Mouse (Mus musculus) neural tube, embryonic 15.5 days (tissue): Measurements from ENCODE around the gene Rnf212b. TPM values are rescaled to one million over a fixed set of nuclear protein-coding genes. Genes with fewer than 3 reads are reported as not detected.

ENCODE experiments used
- ATAC-seq: fragments of 200-750 bp; cut with Nextera tagmentation; 2 replicates; pipeline ENCODE4 v1.8.0; 2017; ENCODE audit warnings: mild to moderate bottlenecking, moderate TSS enrichment, moderate library complexity; ENCODE audit not compliant: low FRiP score
- H3K27ac ChIP-seq: fragments of 300-500 bp; sonication (generic); replicated peaks from 2 replicates; pipeline ENCODE4 v1.5.1; 2015; ENCODE audit warnings: mild to moderate bottlenecking, inconsistent platforms
- H3K27me3 ChIP-seq: fragments of 300-500 bp; sonication (generic); replicated peaks from 2 replicates; pipeline ENCODE4 v1.6.1; 2015; ENCODE audit warnings: inconsistent platforms
- H3K36me3 ChIP-seq: fragments of 300-500 bp; sonication (generic); 2 replicates; pipeline ENCODE4 v1.6.1; 2015; ENCODE audit warnings: inconsistent platforms
- H3K4me1 ChIP-seq: fragments of 300-500 bp; sonication (generic); 2 replicates; pipeline ENCODE4 v1.6.1; 2015; ENCODE audit warnings: inconsistent platforms
- H3K4me2 ChIP-seq: fragments of 300-500 bp; sonication (generic); 2 replicates; pipeline ENCODE4 v1.6.1; 2015; ENCODE audit warnings: inconsistent platforms, mild to moderate bottlenecking, moderate library complexity
- H3K4me3 ChIP-seq: fragments of 300-500 bp; sonication (generic); replicated peaks from 2 replicates; pipeline ENCODE4 v1.5.1; 2015; ENCODE audit warnings: mild to moderate bottlenecking, inconsistent platforms
- H3K9ac ChIP-seq: fragments of 300-500 bp; sonication (generic); replicated peaks from 2 replicates; pipeline ENCODE4 v1.6.1; 2015; ENCODE audit warnings: mild to moderate bottlenecking, inconsistent platforms
- H3K9me3 ChIP-seq: fragments of 300-500 bp; sonication (generic); replicated peaks from 2 replicates; pipeline ENCODE4 v1.6.1; 2016; ENCODE audit warnings: inconsistent platforms
- WGBS: fragments of 180-500 bp; shearing (Covaris S2); methylation state at CpG from one replicate; pipeline ENCODE4 v1.1.7; 2015; ENCODE audit warnings: mixed read lengths; 5-methylcytosine and 5-hydroxymethylcytosine counted together
- polyA plus RNA-seq: library from polyadenylated mRNA; unstranded; fragments of >200 nt; fragmentation: Nextera tagmentation; extraction: Ambion mirVana; gene quantifications from 2 replicates; pipeline ENCODE4 v1.2.1, GENCODE M21; 2015

The Rnf212b gene
- polyA plus RNA-seq, 1 experiment from 2014 or later: 0.19 TPM

DNA sequence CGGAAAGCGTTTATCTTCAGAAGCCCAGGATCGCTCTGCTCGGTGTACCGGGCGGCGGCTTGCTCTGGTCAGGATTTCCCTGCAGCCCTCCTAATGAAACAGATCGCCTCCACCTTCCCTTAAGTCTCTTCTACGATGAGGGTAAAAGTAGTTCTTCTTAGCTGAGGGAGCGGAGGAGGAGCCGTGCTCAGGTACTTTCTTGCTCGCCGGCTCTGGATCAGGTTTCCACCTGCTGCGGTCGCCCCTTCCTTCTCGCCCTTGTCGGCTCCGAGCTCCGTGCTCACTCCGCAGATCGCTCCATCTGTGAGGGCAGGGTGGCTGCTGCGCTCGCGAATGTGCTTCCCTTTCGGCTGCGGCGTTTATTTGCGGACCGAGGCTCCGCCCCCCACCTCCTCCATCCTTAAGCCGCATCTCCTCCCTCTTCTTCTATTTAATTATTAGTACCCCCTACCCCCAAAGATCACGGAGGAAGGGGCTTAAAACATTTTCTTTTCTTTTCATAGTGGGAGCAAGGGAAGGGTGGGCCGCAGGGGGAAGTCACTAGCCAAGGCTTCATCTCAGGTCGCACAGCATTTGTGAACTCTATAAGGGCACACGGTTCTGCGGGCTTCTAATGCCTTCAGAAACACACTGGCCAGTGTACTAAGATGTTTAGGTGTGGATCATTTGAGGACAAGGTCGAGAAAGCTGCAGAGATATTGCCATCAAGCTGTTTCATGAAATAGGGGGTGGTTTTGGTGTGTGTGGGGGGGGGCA lies 32.2 kb upstream of the Rnf212b start, which contains the start of gene Slc7a8:
Slc7a8 (minus strand) TSS at position 337 of the 756 bp plus-strand sequence.
- ATAC-seq: peak; percentile 88
- H3K4me3 ChIP-seq: peak within 1 kb of the TSS; percentile 61
- 2% methylated on average over 36 of the region's 37 CpGs for WGBS
- peak within 1 kb of the TSS; percentile 63 for H3K9ac ChIP-seq
- no peaks in the 10 kb centered on the region for H3K9me3 ChIP-seq
- H3K4me1 ChIP-seq: peaks cover 26% of the 10 kb centered on the region
- H3K36me3 ChIP-seq: no peaks in the 10 kb centered on the region
- peak within 1 kb of the TSS; percentile 83 for H3K4me2 ChIP-seq
- H3K27ac ChIP-seq: peak within 1 kb of the TSS; percentile 85
- no peaks in the 10 kb centered on the region; the same call in 1 of the 2 replicates for H3K27me3 ChIP-seq

DNA sequence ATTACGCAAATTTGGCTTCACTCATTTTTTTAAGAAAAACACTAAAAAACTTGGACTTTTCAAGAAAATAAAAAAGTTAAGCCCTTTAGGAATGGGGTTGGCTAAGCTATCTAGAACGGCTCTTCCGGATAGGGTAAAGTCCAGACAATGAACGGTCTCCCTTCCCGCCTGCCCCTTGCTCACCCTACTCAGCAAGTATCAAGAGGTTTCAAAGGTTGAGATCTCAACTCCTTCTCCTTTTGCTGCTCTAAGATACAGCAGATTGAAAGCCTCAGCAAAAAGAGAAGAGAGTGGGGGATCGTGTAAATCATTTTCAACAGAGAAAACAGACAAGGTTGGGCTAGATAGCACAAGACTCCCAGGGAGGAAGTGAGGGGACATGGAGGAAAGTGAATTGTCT lies 31.0 kb upstream of the Rnf212b start:
- 87% methylated on average over 6 of the region's 6 CpGs for WGBS
- Histone ChIP-seq H3K27me3 (no peaks in the 10 kb centered on the region; the same call in 1 of the 2 replicates), H3K36me3 (no peaks in the 10 kb centered on the region), H3K9me3 (no peaks in the 10 kb centered on the region), H3K4me3 (no peak overlapping the region), H3K4me2 (no peak overlapping the region), H3K27ac (no peak overlapping the region), H3K9ac (no peak overlapping the region), H3K4me1 (peaks cover 26% of the 10 kb centered on the region)
- ATAC-seq: no peak

DNA sequence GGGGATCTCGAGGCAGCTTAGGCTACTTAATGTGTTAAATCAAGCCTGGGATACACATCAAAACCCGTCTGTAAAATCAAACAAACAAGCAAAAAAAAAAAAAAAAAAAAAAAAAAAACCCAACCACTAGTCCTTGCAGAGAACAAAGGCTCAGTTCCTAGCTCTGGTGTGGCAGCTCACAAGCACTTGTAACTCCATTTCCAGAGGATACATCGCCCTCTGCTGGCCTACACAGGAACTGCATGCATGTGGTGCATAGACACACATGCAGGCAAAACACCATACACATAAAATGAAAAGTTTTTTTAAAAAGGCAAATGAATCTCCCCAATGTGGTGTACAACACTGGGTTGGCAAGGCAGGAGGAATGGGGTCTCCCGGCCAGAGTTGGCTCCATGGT lies 28.0 kb upstream of the Rnf212b start:
- WGBS: 55% methylated on average over 4 of the region's 4 CpGs
- no peak for ATAC-seq
- Histone ChIP-seq H3K27ac (no peak overlapping the region), H3K27me3 (no peaks in the 10 kb centered on the region), H3K9ac (no peak overlapping the region), H3K36me3 (no peaks in the 10 kb centered on the region), H3K4me3 (no peak overlapping the region), H3K4me2 (no peak overlapping the region), H3K9me3 (no peaks in the 10 kb centered on the region), H3K4me1 (peaks cover 14% of the 10 kb centered on the region; the same call in 1 of the 2 replicates)

- H3K4me1 ChIP-seq: peaks cover 12% of the 10 kb centered on the region; the same call in 1 of the 2 replicates
- no peak overlapping the region for H3K4me3 ChIP-seq
- 60% methylated on average over 10 of the region's 10 CpGs for WGBS
- H3K36me3 ChIP-seq: no peaks in the 10 kb centered on the region
- no peak overlapping the region for H3K4me2 ChIP-seq
- H3K27ac ChIP-seq: no peak overlapping the region
- no peaks in the 10 kb centered on the region for H3K9me3 ChIP-seq
- H3K9ac ChIP-seq: no peak overlapping the region
- H3K27me3 ChIP-seq: no peaks in the 10 kb centered on the region
- ATAC-seq: no peak
These were observed 27.5 kb upstream of the Rnf212b start for GRCm38 (mm10) chr14:54786489-54786888.

DNA sequence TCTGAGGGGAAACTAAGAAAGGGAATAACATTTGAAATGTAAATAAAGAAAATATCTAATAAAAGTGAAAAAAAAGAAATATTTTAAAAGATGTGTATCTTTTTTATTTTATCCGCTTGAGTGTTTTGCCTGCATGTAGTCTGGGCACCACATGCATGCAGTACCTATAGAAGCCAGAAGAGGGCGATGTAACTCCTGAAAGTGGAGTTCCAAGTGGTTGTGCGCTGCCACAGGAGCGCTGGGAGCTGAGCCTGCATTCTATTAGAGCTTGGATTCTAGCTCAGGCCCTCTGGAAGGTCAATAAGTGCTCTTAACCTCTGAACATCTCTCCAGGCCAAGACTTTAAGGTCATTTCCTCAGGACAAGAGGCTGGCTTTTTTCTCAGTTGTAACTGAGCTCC lies 26.7 kb upstream of the Rnf212b start:
- no peak overlapping the region for H3K4me3 ChIP-seq
- peaks cover 5% of the 10 kb centered on the region; the same call in 1 of the 2 replicates for H3K4me1 ChIP-seq
- no peak for ATAC-seq
- no peaks in the 10 kb centered on the region for H3K9me3 ChIP-seq
- H3K36me3 ChIP-seq: no peaks in the 10 kb centered on the region
- no peak overlapping the region for H3K4me2 ChIP-seq
- H3K9ac ChIP-seq: no peak overlapping the region
- H3K27me3 ChIP-seq: no peaks in the 10 kb centered on the region
- H3K27ac ChIP-seq: no peak overlapping the region
- WGBS: 56% methylated on average over 4 of the region's 4 CpGs

DNA sequence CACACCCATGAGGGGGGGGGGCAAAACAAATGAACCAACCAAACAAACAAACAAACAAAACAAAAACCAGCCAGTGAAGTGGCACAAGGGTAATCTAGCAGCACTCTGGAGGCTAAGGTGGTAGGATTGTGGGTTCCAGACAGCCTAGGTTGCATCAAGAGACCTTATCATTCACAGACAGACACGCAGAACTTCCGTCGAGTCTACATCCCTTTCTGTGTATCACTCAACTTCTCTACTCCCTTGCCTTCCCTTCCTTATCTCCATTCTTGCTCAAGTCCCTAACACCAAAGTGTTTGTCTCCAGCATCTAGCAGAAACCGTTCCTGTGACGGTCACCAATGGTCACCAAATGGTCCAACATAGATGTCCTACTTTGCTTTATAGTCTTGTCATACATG lies 25.7 kb upstream of the Rnf212b start:
- Histone ChIP-seq H3K9me3 (no peaks in the 10 kb centered on the region), H3K9ac (no peak overlapping the region), H3K4me2 (no peak overlapping the region), H3K27ac (no peak overlapping the region), H3K4me3 (no peak overlapping the region), H3K27me3 (no peaks in the 10 kb centered on the region), H3K4me1 (peaks cover 3% of the 10 kb centered on the region; the same call in 1 of the 2 replicates), H3K36me3 (no peaks in the 10 kb centered on the region)
- no peak for ATAC-seq
- WGBS: 94% methylated on average over 5 of the region's 5 CpGs

DNA sequence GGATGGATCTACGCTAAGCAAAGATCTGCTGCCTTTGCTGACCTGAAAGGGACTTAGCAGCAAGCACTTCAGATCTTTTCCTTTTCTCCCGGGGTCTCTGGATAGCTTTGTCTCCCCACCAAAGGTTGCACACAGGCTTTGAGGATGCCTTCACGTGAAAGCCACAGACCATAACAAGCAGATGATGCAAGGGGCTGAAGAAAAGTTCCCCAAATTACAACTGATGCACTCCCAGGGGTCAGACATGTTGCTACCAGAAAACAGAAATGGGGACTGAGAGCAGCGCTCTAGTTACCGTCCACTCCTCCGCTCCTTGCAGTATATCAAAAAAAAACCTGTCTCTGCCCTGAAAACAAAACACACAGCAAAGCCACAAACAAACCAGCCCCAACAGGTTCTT lies 21.8 kb upstream of the Rnf212b start:
- Histone ChIP-seq H3K4me1 (no peaks in the 10 kb centered on the region), H3K27ac (no peak overlapping the region), H3K36me3 (no peaks in the 10 kb centered on the region), H3K9ac (no peak overlapping the region), H3K4me3 (no peak overlapping the region), H3K9me3 (no peaks in the 10 kb centered on the region), H3K4me2 (no peak overlapping the region), H3K27me3 (no peaks in the 10 kb centered on the region)
- 78% methylated on average over 6 of the region's 6 CpGs for WGBS
- ATAC-seq: no peak

- 73% methylated on average over 1 of the region's 1 CpGs for WGBS
- Histone ChIP-seq H3K4me2 (no peak overlapping the region), H3K27ac (no peak overlapping the region), H3K9ac (no peak overlapping the region), H3K27me3 (no peaks in the 10 kb centered on the region), H3K36me3 (no peaks in the 10 kb centered on the region), H3K4me1 (no peaks in the 10 kb centered on the region), H3K4me3 (no peak overlapping the region), H3K9me3 (no peaks in the 10 kb centered on the region)
- ATAC-seq: no peak
These were observed 20.6 kb upstream of the Rnf212b start for GRCm38 (mm10) chr14:54793351-54793750.

DNA sequence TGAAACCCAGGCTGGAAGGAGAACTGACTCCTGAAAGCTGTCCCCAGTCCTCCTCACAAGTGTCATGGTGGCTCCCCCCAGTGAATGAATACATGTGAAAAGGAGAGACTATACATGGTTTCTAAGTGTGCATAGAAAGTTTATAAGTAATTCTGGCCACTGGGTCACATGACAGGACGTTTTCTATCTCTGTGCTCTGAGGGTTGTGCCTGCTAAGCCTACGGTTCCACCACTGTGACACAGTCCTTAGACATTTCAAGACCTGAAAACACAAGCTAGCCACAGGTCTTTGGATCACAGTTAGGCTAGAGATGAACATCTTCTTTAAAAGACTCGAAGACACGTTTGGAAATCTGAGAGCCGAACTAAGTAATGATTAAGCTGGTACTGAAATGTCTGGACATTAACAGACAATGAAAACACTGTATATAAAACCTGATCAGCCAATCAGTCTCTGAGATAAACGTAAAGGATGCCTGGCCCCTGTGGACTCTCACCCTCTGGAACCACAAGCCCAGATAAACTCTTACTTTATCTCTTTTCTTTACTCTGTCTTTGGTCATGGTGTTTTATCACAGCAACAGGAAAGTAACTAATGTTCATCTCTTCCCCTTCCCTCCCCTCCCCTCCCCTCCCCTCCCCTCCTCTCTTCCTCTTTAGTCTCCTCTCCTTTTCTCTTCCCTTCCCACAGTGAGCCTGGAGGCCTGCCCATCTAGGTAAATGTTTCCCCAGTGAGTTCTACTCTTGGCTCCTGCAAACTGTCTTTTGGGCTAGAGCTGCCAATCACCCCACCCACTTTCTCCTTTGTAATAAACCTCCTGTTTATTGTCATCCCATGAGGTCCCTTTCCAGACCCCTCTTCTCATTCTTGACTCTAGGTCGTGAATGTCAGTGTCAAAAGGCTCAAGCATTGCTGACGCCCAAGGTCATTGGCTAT lies 19.8 kb upstream of the Rnf212b start:
- Histone ChIP-seq H3K4me1 (no peaks in the 10 kb centered on the region), H3K9me3 (no peaks in the 10 kb centered on the region), H3K4me3 (no peak overlapping the region), H3K27ac (no peak overlapping the region), H3K36me3 (no peaks in the 10 kb centered on the region), H3K27me3 (no peaks in the 10 kb centered on the region), H3K9ac (no peak overlapping the region), H3K4me2 (no peak overlapping the region)
- ATAC-seq: no peak
- 81% methylated on average over 8 of the region's 8 CpGs for WGBS

- Histone ChIP-seq H3K27ac (no peak overlapping the region), H3K4me3 (no peak overlapping the region), H3K27me3 (no peaks in the 10 kb centered on the region), H3K36me3 (no peaks in the 10 kb centered on the region), H3K4me2 (no peak overlapping the region), H3K9ac (no peak overlapping the region), H3K9me3 (no peaks in the 10 kb centered on the region), H3K4me1 (no peaks in the 10 kb centered on the region)
- ATAC-seq: no peak
- 89% methylated on average over 1 of the region's 1 CpGs for WGBS
These were observed 18.0 kb upstream of the Rnf212b start for GRCm38 (mm10) chr14:54795901-54796300.

DNA sequence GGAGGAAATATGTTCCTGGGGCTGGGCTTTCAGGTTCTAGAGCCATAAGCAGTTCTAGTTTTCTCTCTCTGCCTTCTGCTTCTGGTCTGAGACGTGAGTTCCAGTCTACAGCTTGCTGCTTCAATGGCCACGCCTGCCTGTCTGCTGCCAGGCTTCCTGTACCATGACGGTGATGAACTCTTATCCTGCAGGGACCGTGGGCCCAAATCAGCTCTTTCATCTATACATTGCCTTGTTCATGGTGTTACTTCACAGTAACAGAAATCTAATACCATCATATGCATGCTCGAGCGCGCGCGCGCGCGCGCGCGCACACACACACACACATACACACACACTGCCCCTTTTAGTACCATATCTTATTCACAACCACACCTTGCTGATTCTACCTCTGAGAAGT lies 17.2 kb upstream of the Rnf212b start:
- no peaks in the 10 kb centered on the region for H3K4me1 ChIP-seq
- WGBS: 95% methylated on average over 15 of the region's 15 CpGs

DNA sequence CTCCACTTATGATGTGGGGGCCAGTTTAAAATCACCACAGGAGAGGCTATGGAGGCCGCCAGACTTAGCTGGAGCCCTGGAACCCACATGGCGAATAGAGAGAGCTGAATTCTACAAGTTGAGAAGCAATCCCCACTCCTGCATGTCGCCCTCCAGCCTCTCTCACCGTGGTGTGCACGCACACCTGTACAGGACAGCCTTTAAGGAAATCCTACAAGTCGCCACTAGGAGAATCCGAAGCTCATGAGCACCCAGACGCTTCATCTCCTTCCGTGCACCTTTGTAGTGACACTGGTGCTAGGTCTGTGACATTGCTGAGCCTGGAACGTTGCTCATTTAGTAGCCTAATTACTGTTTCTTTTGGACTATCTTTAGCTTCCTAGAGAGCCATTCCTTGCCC lies 14.3 kb upstream of the Rnf212b start:
- Histone ChIP-seq H3K4me1 (no peaks in the 10 kb centered on the region), H3K27me3 (no peaks in the 10 kb centered on the region), H3K36me3 (no peaks in the 10 kb centered on the region), H3K9me3 (no peaks in the 10 kb centered on the region), H3K4me3 (no peak overlapping the region), H3K4me2 (no peak overlapping the region), H3K9ac (no peak overlapping the region), H3K27ac (no peak overlapping the region)
- WGBS: 60% methylated on average over 10 of the region's 10 CpGs
- no peak for ATAC-seq

More for the DNA sequence above, 17.2 kb upstream of the Rnf212b start:
- Histone ChIP-seq H3K4me3 (no peak overlapping the region), H3K4me2 (no peak overlapping the region), H3K9me3 (no peaks in the 10 kb centered on the region), H3K9ac (no peak overlapping the region), H3K36me3 (no peaks in the 10 kb centered on the region), H3K27ac (no peak overlapping the region), H3K27me3 (no peaks in the 10 kb centered on the region)
- no peak for ATAC-seq
